In genomic region chr3:12226816-12227215, GRCm38 (mm10) we compare ENCODE assay signal across 24 mouse cellular contexts.
DNase-seq lines count a peak whose midpoint lies in the region; ATAC-seq and TF ChIP-seq lines count a peak whose summit lies in the region.
"Had no signal": no experiment of that assay in that cellular context is flagged by ENCODE, and none has a peak within 500 bp of the region (broad histone marks: within the 10 kb centered on the region; RNA-seq: fewer than 3 reads in every experiment).

No protein-coding gene starts in this region.

- 72% methylated on average over 3 of the region's 3 CpGs for WGBS in kidney, adult 2 months
- 81% methylated on average over 3 of the region's 3 CpGs for WGBS in kidney, embryonic 16.5 days
- 88% methylated on average over 3 of the region's 3 CpGs for WGBS in liver, adult 2 months
- WGBS in liver, embryonic 11.5 days: 86% methylated on average over 3 of the region's 3 CpGs

- H3K79me2 ChIP-seq in liver, adult 2 months (ENCODE audit: control insufficient read depth, insufficient read depth, low read length): no peaks in the 10 kb centered on the region

- DNase-seq in kidney, adult 2 months: peak; percentile 59
- DNase-seq in kidney, adult 11 months: no peak
- DNase-seq in kidney, adult 9 months: peak; percentile 59
- peak; percentile 56 for DNase-seq in liver, adult 2 months (ENCODE audit: extremely low read depth, low read depth, low spot score)
- no peak for DNase-seq in liver, embryonic 11.5 days (ENCODE audit: low spot score)
- DNase-seq: adrenal gland, adult 8-10 months; adrenal gland, postnatal 14 days; adrenal gland, postnatal 36 days; B cell, adult 2 months; cerebellum, adult 11-12 months; cerebellum, adult 2 months; cerebellum, adult 9-10 months; cerebellum, postnatal 10 days; cerebellum, postnatal 25 days had no signal

- ATAC-seq in kidney, embryonic 16.5 days (ENCODE audit: low FRiP score, low TSS enrichment): no peak
- ATAC-seq in liver, embryonic 11.5 days (replicated peaks; ENCODE audit: low FRiP score): no peak
- ATAC-seq: activated CD4-positive, CD25-positive, alpha-beta regulatory T cell, adult 4 months; CD4-positive, CD25-positive, alpha-beta regulatory T cell, adult 4 months; forebrain, embryonic 13.5 days; forebrain, embryonic 15.5 days; Patski had no signal

- no peaks in the 10 kb centered on the region for H3K9me3 ChIP-seq in kidney, embryonic 16.5 days (ENCODE audit: low read length)
- no peaks in the 10 kb centered on the region for H3K9me3 ChIP-seq in liver, embryonic 11.5 days (ENCODE audit: control insufficient read depth, low read length)
- H3K9me3 ChIP-seq: embryonic facial prominence, embryonic 10.5 days; embryonic facial prominence, embryonic 12.5 days; forebrain, embryonic 13.5 days; forebrain, embryonic 15.5 days; G1E had no signal

- H3K36me3 ChIP-seq in kidney, adult 2 months (ENCODE audit: control insufficient read depth, insufficient read depth, low read length): no peaks in the 10 kb centered on the region
- no peaks in the 10 kb centered on the region for H3K36me3 ChIP-seq in kidney, embryonic 16.5 days (ENCODE audit: insufficient read depth, low read length)
- H3K36me3 ChIP-seq in liver, adult 2 months (ENCODE audit: control insufficient read depth, insufficient read depth, low read length): no peaks in the 10 kb centered on the region
- H3K36me3 ChIP-seq in liver, embryonic 11.5 days (ENCODE audit: control insufficient read depth, insufficient read depth, low read length): no peaks in the 10 kb centered on the region
- H3K36me3 ChIP-seq: embryonic facial prominence, embryonic 10.5 days; embryonic facial prominence, embryonic 12.5 days; forebrain, embryonic 15.5 days; G1E had no signal

- TF ChIP-seq POLR2A in kidney, adult 2 months (IDR thresholded peaks at IDR 0.05; ENCODE audit: low read depth, low read length): no peak
- TF ChIP-seq POLR2A in liver, adult 2 months (IDR thresholded peaks at IDR 0.05; ENCODE audit: extremely low read depth, insufficient read depth, low read length): no peak

- H3K4me2 ChIP-seq in kidney, embryonic 16.5 days (replicated peaks; ENCODE audit: low read depth, low read length): no peak overlapping the region
- no peak overlapping the region for H3K4me2 ChIP-seq in liver, embryonic 11.5 days
- H3K4me2 ChIP-seq: embryonic facial prominence, embryonic 12.5 days; forebrain, embryonic 13.5 days; forebrain, embryonic 15.5 days had no signal

- no peak overlapping the region for H3K9ac ChIP-seq in kidney, embryonic 16.5 days (replicated peaks; ENCODE audit: low read length)
- H3K9ac ChIP-seq in liver, adult 2 months (ENCODE audit: low read depth, low read length): no peak overlapping the region
- H3K9ac ChIP-seq in liver, embryonic 11.5 days (ENCODE audit: low read depth, low read length): no peak overlapping the region
- H3K9ac ChIP-seq: embryonic facial prominence, embryonic 12.5 days; forebrain, embryonic 13.5 days; forebrain, embryonic 15.5 days had no signal

- H3K4me3 ChIP-seq in kidney, adult 2 months (ENCODE audit: insufficient read depth, low read depth, low read length): no peak overlapping the region
- H3K4me3 ChIP-seq in kidney, embryonic 16.5 days (ENCODE audit: low read length): no peak overlapping the region
- no peak overlapping the region for H3K4me3 ChIP-seq in liver, adult 2 months (ENCODE audit: insufficient read depth, low read depth, low read length)
- no peak overlapping the region for H3K4me3 ChIP-seq in liver, embryonic 11.5 days (ENCODE audit: low read depth, low read length)
- H3K4me3 ChIP-seq: embryonic facial prominence, embryonic 10.5 days; embryonic facial prominence, embryonic 12.5 days; forebrain, embryonic 13.5 days; forebrain, embryonic 15.5 days had no signal

- TF ChIP-seq CTCF in kidney, adult 2 months (conservative IDR thresholded peaks at IDR 0.05; ENCODE audit: insufficient read depth, insufficient read length, low read depth, low read length): no peak
- TF ChIP-seq CTCF in liver, adult 2 months (IDR thresholded peaks at IDR 0.05; ENCODE audit: low read depth, low read length): no peak

- H3K27ac ChIP-seq in kidney, adult 2 months (ENCODE audit: insufficient read depth, low read depth, low read length): no peak overlapping the region
- H3K27ac ChIP-seq in kidney, embryonic 16.5 days (ENCODE audit: low read length): no peak overlapping the region
- no peak overlapping the region for H3K27ac ChIP-seq in liver, adult 2 months (replicated peaks; ENCODE audit: insufficient read depth, low read depth, low read length)
- H3K27ac ChIP-seq in liver, embryonic 11.5 days (ENCODE audit: low read depth, low read length): no peak overlapping the region
- H3K27ac ChIP-seq: embryonic facial prominence, embryonic 10.5 days; embryonic facial prominence, embryonic 12.5 days; forebrain, embryonic 13.5 days; forebrain, embryonic 15.5 days had no signal

- H3K4me1 ChIP-seq in kidney, adult 2 months (ENCODE audit: control insufficient read depth, insufficient read depth, low read length): no peaks in the 10 kb centered on the region; the same call in 1 of the 2 replicates
- H3K4me1 ChIP-seq in kidney, embryonic 16.5 days (ENCODE audit: insufficient read depth, low read length): no peaks in the 10 kb centered on the region
- H3K4me1 ChIP-seq in liver, adult 2 months (ENCODE audit: control insufficient read depth, insufficient read depth, low read length): no peaks in the 10 kb centered on the region
- H3K4me1 ChIP-seq in liver, embryonic 11.5 days (replicated peaks; ENCODE audit: control insufficient read depth, insufficient read depth, low read length): no peaks in the 10 kb centered on the region
- H3K4me1 ChIP-seq: embryonic facial prominence, embryonic 10.5 days; embryonic facial prominence, embryonic 12.5 days; forebrain, embryonic 13.5 days; forebrain, embryonic 15.5 days had no signal

- no peaks in the 10 kb centered on the region for H3K27me3 ChIP-seq in kidney, adult 2 months (replicated peaks; ENCODE audit: control insufficient read depth, insufficient read depth, low read length)
- no peaks in the 10 kb centered on the region for H3K27me3 ChIP-seq in kidney, embryonic 16.5 days (ENCODE audit: insufficient read depth, low read length)
- H3K27me3 ChIP-seq in liver, adult 2 months (ENCODE audit: control insufficient read depth, insufficient read depth, low read length): no peaks in the 10 kb centered on the region
- no peaks in the 10 kb centered on the region for H3K27me3 ChIP-seq in liver, embryonic 11.5 days (replicated peaks; ENCODE audit: control insufficient read depth, insufficient read depth, low read length)
- H3K27me3 ChIP-seq: CH12.LX; embryonic facial prominence, embryonic 12.5 days; forebrain, embryonic 13.5 days; forebrain, embryonic 15.5 days; Patski had no signal

Comparison
In these comparisons a context has a peak if more than half of its experiments do, and no peak if none do; other contexts are left out.
1. DNase-seq: peak in kidney, adult 2 months (single experiment), kidney, adult 9 months (single experiment) and liver, adult 2 months (single experiment); none in kidney, adult 11 months (single experiment) and liver, embryonic 11.5 days (single experiment).